Mouse (Mus musculus) liver, postnatal 0 days (tissue): Measurements from ENCODE around the gene Rftn1.

Experiments
- CTCF ChIP-seq: sonication (generic); IDR thresholded peaks from 2 replicates; pipeline ENCODE4 v1.5.1; 2016; ENCODE audit warnings: antibody characterized with exemption, low read depth
- EP300 ChIP-seq: IDR thresholded peaks from 2 replicates; pipeline ENCODE4 v1.6.1; 2016; ENCODE audit warnings: antibody characterized with exemption, low read depth, mild to moderate bottlenecking

DNA sequence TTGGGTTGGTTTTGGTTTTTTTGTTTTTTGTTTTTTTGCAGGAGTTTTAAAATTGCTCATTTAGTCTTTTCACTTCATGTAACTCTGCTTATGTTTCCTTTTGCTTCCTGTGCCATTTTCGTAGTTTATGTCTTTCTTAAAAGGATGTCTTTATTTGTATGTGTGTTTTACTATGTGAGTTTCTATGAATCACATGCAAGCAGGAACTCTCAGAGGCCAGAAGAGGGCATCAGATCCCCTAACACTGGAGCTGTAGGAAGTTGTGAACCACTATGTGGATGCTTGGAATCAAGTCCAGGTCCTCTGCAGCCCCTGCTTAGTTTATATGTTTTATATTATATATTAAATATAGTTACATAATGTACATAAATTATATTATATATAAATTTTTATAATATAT lies 218.3 kb downstream of the Rftn1 start:
- no peak for TF ChIP-seq EP300
- peak; percentile 33 for TF ChIP-seq CTCF
